Mouse (Mus musculus): ENCODE data around the gene Stt3b.

DNA sequence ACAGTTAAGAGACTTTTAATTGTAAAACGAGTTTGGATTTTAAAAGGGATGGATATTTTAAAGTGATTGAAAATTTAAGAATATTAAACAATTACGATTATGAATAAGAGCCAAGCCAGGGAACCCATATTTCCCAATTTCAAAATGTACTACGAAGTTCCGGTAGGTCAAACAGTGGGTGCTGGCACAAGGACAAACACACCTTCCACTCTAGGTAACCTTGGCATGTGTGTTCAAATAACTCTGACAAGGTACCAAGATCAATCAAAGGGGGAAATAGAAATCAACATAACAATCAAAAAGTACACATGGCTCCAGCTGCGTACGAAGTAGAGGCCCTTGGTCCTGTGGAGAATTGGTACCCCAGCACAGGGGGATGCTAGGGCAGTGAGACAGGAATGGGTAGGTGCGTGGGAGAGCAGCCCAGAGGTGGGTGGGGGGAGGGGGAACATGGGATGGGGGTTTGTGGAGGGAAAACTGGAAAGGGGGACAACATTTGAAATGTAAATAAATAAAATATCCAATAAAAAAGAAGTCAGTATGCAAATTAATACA, 37.0 kb downstream of the Stt3b start:
- TF ChIP-seq CTCF (conservative IDR thresholded peaks at IDR 0.05; ENCODE audit: low read length) (no peak), NANOG (IDR thresholded peaks at IDR 0.05; ENCODE audit: borderline replicate concordance, low read length) (no peak)
